Mouse (Mus musculus) embryonic facial prominence, embryonic 11.5 days (tissue): ENCODE results near the gene Gm9936. TPM values are rescaled to one million over a fixed set of nuclear protein-coding genes. Genes with fewer than 3 reads are reported as not detected.

ENCODE experiments used
- microRNA-seq: library from miRNA; unstranded; fragments of <30 nt; microRNA quantifications from one replicate; pipeline ENCODE4, GENCODE M21; 2016; ENCODE audit warnings: borderline number of aligned reads
- polyA plus RNA-seq: library from polyadenylated mRNA; unstranded; fragments of >200 nt; fragmentation: Nextera tagmentation; extraction: Ambion mirVana; gene quantifications from 2 replicates; pipeline ENCODE4 v1.2.1, GENCODE M21; 2014

Gm9936 gene
- polyA plus RNA-seq, 1 experiment from 2014 or later = 0.29 TPM

Small RNA genes within 50 kb of the gene (microRNA-seq; reads per million reads assigned to microRNA genes)
- gene Mir6240 = 39.5 reads per million, percentile 29 among the genes with 10 or more reads in this experiment

Other genes with a start within 250 kb of the Gm9936 start
- gene Trpv4, start 200.3 kb downstream of the Gm9936 start, polyA plus RNA-seq = 0.85 and 1.1 TPM in 2 replicates
- gene Gltp, start 167.7 kb downstream of the Gm9936 start, polyA plus RNA-seq = 57.3 and 59.3 TPM in 2 replicates
- 11.1 and 12.0 TPM in 2 replicates for gene Tchp, start 150.9 kb downstream of the Gm9936 start, polyA plus RNA-seq
- gene Ankrd13a, start 84.0 kb downstream of the Gm9936 start, polyA plus RNA-seq = 58.3 and 60.4 TPM in 2 replicates
- 33.9 and 37.7 TPM in 2 replicates for gene Git2, start 83.2 kb downstream of the Gm9936 start, polyA plus RNA-seq
- 115 and 121 TPM in 2 replicates for gene 1500011B03Rik, start 35.2 kb downstream of the Gm9936 start, polyA plus RNA-seq
- gene 4930519G04Rik, start 5.0 kb downstream of the Gm9936 start, polyA plus RNA-seq = not detected in 2 replicates
- gene Oasl2, start 38.3 kb upstream of the Gm9936 start, polyA plus RNA-seq = 2.5 and 2.7 TPM in 2 replicates
- gene Oasl1, start 64.6 kb upstream of the Gm9936 start, polyA plus RNA-seq = 0.24 TPM in 2 replicates
- gene 2210016L21Rik, start 83.5 kb upstream of the Gm9936 start, polyA plus RNA-seq = 50.7 and 58.4 TPM in 2 replicates
- not detected in 2 replicates for gene Hnf1a, start 112.4 kb upstream of the Gm9936 start, polyA plus RNA-seq
- 23.5 and 43.6 TPM in 2 replicates for gene Sppl3, start 152.5 kb upstream of the Gm9936 start, polyA plus RNA-seq
- 24.6 and 26.3 TPM in 2 replicates for gene Gm10401, start 239.6 kb upstream of the Gm9936 start, polyA plus RNA-seq